Mouse (Mus musculus): ENCODE measurements at regions not wholly inside any gene's neighbourhood (a gene's known extent, or its start where the extent isn't known, plus 50 kb on each side); places are given as distances from the start of the nearest gene placed in this dataset.

DNA sequence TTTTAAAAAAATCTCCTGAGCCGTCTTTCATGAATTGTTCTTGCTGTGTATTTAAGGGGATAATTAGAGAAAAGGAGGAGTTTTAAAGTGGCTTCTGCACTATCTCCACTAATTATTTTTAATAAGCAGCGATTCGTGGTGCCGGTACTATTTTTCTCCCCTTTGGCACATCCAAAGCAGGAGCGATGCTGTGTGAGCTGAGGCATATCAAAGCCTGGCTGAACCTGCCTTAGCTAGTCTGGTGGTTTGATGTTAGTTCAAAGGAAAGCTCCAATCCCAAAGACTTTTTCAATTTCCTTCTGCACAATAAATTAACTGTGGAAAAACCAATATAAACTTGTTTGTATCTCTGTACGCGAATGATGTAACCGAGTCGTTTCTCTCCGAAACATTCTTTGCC lies 79.3 kb upstream of the Tmpo start:
- TF ChIP-seq CTCF (IDR thresholded peaks at IDR 0.05; ENCODE audit: insufficient read depth, low read length) (no peak), POLR2A (IDR thresholded peaks at IDR 0.05; ENCODE audit: borderline replicate concordance, extremely low read depth, low read depth, low read length) (no peak)

DNA sequence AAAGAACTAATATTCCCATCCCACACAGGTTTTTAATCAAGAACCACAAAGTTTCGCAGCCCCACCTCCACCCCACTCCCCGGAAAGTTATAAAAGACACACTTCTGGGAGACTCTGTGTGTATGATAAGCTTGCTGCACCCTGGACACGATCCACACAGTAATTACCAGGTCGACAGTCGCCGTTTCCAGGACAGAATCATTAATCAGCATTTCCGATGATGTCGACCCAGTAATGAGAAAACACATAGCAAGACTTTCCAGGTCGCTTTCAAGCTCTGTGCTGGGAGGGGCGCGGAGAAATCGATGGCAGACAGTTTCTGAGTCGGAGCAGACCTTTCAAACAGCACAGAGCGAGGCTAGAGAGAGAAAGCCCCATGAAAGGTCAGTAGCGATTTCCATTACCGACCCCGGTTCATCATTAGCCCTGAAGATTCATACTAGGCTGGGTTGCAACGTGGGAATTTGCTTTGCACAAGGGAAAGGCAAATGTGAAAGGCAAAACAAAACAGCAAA lies 68.6 kb upstream of the Tmpo start:
- 36% methylated on average over 18 of the region's 18 CpGs for WGBS

More for the DNA sequence above, 79.3 kb upstream of the Tmpo start:
- Histone ChIP-seq H3K4me1 (ENCODE audit: control insufficient read depth, insufficient read depth, low read length) (no peaks in the 10 kb centered on the region), H3K4me3 (replicated peaks; ENCODE audit: extremely low read depth, low read depth, low read length) (no peak overlapping the region)
- no peak for DNase-seq
- WGBS, result 90% methylated on average over 10 of the region's 10 CpGs

DNA sequence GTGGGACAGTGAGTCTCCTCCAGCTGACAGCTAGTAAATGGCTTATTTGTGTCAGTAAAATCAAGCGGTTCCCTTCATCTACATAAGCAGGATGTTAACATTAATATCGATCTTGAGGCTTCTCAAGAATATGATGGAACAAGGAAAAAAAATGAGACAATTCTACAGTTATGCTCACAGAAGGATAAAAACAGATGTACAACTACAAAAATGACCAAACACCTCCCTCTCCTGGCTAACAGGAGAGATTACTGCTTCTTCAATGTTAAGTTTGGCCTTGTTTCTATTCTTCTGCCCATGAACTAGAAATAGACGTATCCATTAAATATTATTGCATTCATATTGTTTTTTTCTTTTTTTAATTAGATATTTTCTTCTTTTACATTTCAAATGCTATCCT lies 63.2 kb upstream of the Tmpo start:
- 49% methylated on average over 3 of the region's 3 CpGs for WGBS
- Histone ChIP-seq H3K4me3 (replicated peaks; ENCODE audit: extremely low read depth, low read depth, low read length) (no peak overlapping the region), H3K4me1 (ENCODE audit: control insufficient read depth, insufficient read depth, low read length) (peaks cover 8% of the 10 kb centered on the region)
- no peak for DNase-seq
- peak; percentile 26; the same call in 1 of the 2 replicates for TF ChIP-seq CTCF (IDR thresholded peaks at IDR 0.05; ENCODE audit: insufficient read depth, low read length)
- no peak for TF ChIP-seq POLR2A (IDR thresholded peaks at IDR 0.05; ENCODE audit: borderline replicate concordance, extremely low read depth, low read depth, low read length)

More for the DNA sequence above, 68.6 kb upstream of the Tmpo start:
- DNase-seq, result no peak
- TF ChIP-seq POLR2A (IDR thresholded peaks at IDR 0.05; ENCODE audit: borderline replicate concordance, extremely low read depth, low read depth, low read length), result no peak
- no peak for TF ChIP-seq CTCF (IDR thresholded peaks at IDR 0.05; ENCODE audit: insufficient read depth, low read length)
- H3K4me3 ChIP-seq (replicated peaks; ENCODE audit: extremely low read depth, low read depth, low read length), result no peak overlapping the region
- no peaks in the 10 kb centered on the region for H3K4me1 ChIP-seq (ENCODE audit: control insufficient read depth, insufficient read depth, low read length)

DNA sequence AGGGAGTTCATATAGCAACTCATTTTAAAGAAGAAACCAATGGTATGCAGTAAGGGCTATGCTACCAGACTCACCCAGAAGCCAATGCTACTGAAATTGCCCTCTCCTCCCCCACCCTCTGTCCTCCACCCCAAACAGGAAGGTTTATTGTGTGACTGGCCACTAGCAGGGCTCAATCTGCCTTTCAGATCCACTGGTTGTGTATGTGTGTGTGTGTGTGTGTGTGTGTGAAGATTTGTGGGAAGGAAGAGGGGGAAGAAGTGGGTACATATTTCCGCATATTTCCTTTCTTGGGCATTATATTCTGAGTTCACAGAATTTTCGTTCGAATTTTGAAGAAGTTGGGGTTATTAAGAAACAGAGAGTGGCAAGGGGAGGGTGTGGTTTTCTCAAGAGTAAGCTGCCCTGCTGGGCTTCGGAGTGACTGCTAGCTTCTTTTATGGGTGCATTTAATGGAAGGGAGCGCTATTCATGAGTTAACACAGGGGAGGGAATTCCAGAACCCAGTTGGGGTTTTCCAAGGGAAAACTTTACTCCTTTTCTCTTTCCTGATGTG lies 61.5 kb upstream of the Tmpo start:
- Histone ChIP-seq H3K4me1 (ENCODE audit: control insufficient read depth, insufficient read depth, low read length) (peaks cover 8% of the 10 kb centered on the region), H3K4me3 (replicated peaks; ENCODE audit: extremely low read depth, low read depth, low read length) (no peak overlapping the region)
- TF ChIP-seq CTCF (IDR thresholded peaks at IDR 0.05; ENCODE audit: insufficient read depth, low read length) (no peak), POLR2A (IDR thresholded peaks at IDR 0.05; ENCODE audit: borderline replicate concordance, extremely low read depth, low read depth, low read length) (no peak)
- DNase-seq, result no peak
- WGBS, result 39% methylated on average over 5 of the region's 5 CpGs

DNA sequence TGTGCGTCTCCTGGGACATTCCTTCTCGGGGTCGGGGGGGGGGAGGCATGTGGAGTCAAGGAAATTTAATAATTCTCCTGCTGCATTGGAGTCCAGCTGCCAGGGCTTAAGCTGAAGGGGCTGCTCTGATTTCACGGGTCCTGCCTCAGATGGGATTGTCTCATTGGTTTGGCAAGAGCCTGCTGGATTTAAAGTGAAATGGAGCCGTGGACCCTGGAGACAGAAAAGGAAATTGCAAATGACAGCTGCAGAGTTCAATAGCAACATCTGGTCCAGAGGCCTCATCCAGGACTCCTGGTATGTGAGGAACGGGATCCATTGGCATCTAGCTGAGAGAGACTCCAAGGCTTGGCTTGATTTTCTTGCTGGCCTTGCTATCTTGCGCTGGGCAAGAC lies 60.5 kb upstream of the Tmpo start:
- 18% methylated on average over 7 of the region's 7 CpGs for WGBS
- no peak for DNase-seq
- no peak for TF ChIP-seq POLR2A (IDR thresholded peaks at IDR 0.05; ENCODE audit: borderline replicate concordance, extremely low read depth, low read depth, low read length)
- no peak for TF ChIP-seq CTCF (IDR thresholded peaks at IDR 0.05; ENCODE audit: insufficient read depth, low read length)
- H3K4me3 ChIP-seq (replicated peaks; ENCODE audit: extremely low read depth, low read depth, low read length), result no peak overlapping the region
- peaks cover 11% of the 10 kb centered on the region for H3K4me1 ChIP-seq (ENCODE audit: control insufficient read depth, insufficient read depth, low read length)

DNA sequence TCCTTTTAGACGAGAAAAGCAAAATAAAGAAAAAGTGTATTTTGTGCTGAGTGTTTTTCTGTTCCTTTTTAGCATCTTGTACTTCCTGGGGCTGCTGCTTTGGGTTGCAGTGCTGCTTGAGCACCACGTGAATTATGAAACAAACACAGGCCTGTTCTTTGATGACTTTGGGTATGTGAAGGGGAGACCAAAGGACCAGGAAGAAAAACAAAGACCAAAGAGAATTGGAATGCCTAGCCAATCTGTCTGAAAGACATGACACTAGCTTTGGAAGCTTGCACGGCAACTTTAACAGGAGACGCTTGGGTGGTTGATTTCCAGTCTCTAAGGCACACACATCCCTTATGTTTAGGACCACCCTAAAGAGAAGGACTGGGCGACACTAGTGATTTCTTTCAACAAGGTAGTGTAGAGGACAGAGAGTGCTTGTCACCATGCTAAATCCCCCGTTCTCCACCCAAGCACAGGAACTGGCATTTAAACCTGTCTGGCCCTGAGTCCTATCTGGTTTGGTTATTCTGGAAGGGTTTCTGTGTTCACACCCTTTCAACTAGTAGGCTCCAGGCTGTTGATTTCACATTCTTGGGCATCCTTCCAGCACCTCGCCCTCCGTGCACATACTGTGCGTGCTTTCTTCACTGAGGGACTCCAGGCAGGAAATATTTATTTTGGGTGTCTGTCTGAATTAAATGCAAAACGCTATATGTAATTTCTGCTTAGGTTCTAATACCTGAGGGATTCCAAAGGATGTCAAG lies 59.9 kb upstream of the Tmpo start:
- 25% methylated on average over 10 of the region's 10 CpGs for WGBS
- H3K4me1 ChIP-seq (ENCODE audit: control insufficient read depth, insufficient read depth, low read length), result peaks cover 11% of the 10 kb centered on the region

DNA sequence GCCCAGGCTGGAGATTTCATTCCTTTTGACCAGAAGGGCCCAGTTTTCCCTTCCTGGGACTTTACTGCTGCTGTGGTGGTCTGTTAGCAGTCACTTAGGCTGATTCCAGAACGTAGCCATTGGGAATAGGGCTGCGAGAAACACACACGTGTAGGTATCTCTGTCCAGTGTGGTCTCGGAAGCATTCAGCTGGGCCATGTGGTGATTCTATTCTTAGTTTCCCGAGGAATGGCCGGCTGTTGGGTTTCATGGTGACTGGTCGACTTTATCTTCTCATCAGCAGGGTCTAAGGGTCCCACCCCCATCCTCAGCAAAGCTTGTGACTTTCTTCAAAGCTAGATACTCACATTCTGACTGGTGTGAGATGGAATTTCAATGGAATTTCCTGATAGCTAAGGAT lies 59.2 kb upstream of the Tmpo start:
- WGBS, result 67% methylated on average over 7 of the region's 7 CpGs
- Histone ChIP-seq H3K4me1 (ENCODE audit: control insufficient read depth, insufficient read depth, low read length) (peaks cover 11% of the 10 kb centered on the region), H3K4me3 (replicated peaks; ENCODE audit: extremely low read depth, low read depth, low read length) (no peak overlapping the region)
- no peak for TF ChIP-seq POLR2A (IDR thresholded peaks at IDR 0.05; ENCODE audit: borderline replicate concordance, extremely low read depth, low read depth, low read length)
- no peak for TF ChIP-seq CTCF (IDR thresholded peaks at IDR 0.05; ENCODE audit: insufficient read depth, low read length)
- no peak for DNase-seq

More for the DNA sequence above, 59.9 kb upstream of the Tmpo start:
- TF ChIP-seq CTCF (IDR thresholded peaks at IDR 0.05; ENCODE audit: insufficient read depth, low read length), result no peak
- no peak for TF ChIP-seq POLR2A (IDR thresholded peaks at IDR 0.05; ENCODE audit: borderline replicate concordance, extremely low read depth, low read depth, low read length)
- DNase-seq, result peak; percentile 69
- H3K4me3 ChIP-seq (replicated peaks; ENCODE audit: extremely low read depth, low read depth, low read length), result no peak overlapping the region

DNA sequence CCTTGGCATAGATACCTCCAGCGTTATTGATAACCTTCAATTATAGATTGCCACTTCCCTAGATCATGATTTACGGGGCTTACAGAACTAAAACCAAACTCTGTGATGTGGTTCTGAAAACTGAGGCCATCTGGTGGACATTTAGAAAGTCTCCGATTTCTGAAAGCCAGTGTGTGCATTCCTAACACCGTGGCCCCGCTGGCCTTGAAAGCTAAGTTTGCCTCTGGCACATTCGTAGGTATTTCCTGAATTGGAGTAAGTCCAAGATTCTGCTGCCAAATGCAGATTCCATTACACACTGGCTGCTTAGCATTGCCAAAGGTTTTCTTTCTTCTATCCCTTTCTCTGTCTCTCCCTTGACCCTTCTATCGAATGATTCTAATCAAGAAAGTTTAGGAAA lies 55.7 kb upstream of the Tmpo start:
- WGBS, result 5% methylated on average over 7 of the region's 7 CpGs
- TF ChIP-seq POLR2A (IDR thresholded peaks at IDR 0.05; ENCODE audit: borderline replicate concordance, extremely low read depth, low read depth, low read length) (no peak), CTCF (IDR thresholded peaks at IDR 0.05; ENCODE audit: insufficient read depth, low read length) (peak; percentile 28; the same call in 1 of the 2 replicates)
- H3K4me1 ChIP-seq (ENCODE audit: control insufficient read depth, insufficient read depth, low read length), result peaks cover 11% of the 10 kb centered on the region
- no peak overlapping the region for H3K4me3 ChIP-seq (replicated peaks; ENCODE audit: extremely low read depth, low read depth, low read length)
- peak; percentile 43 for DNase-seq

DNA sequence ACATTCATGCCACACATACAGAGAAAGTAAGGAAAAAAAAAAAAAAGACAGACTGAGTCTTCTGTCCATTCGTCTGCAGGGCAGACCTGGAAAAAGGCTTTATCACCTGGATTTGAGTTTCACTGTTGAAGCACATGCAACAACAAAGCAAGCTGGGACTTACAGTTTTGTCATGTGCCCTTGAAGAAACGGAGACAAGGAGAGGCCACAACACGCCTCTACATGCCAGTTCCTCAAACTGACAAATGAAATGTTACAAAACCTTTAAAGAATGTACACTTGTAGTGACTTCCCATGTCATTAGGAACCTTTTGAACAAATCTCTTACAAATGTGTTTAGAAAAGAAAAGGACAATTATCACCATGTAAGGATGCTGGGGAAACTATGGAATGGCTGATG lies 53.6 kb upstream of the Tmpo start:
- no peak for DNase-seq
- Histone ChIP-seq H3K4me1 (ENCODE audit: control insufficient read depth, insufficient read depth, low read length) (peaks cover 3% of the 10 kb centered on the region), H3K4me3 (replicated peaks; ENCODE audit: extremely low read depth, low read depth, low read length) (no peak overlapping the region)
- TF ChIP-seq CTCF (IDR thresholded peaks at IDR 0.05; ENCODE audit: insufficient read depth, low read length) (no peak), POLR2A (IDR thresholded peaks at IDR 0.05; ENCODE audit: borderline replicate concordance, extremely low read depth, low read depth, low read length) (no peak)
- 60% methylated on average over 3 of the region's 3 CpGs for WGBS

All from lung, adult 2 months (tissue).